Mouse (Mus musculus) bone marrow macrophage, adult 2 months (primary cell): Measurements from ENCODE around the gene Tjp1.

Experiments used
- CTCF ChIP-seq: IDR thresholded peaks from 2 replicates; pipeline ENCODE4 v1.5.1; 2012; ENCODE audit warnings: low read depth, mild to moderate bottlenecking, low read length, moderate library complexity
- POLR2A ChIP-seq: IDR thresholded peaks from 2 replicates; pipeline ENCODE4 v1.6.1; 2012; ENCODE audit warnings: mild to moderate bottlenecking, low read depth, low read length, borderline replicate concordance

- TF ChIP-seq CTCF (no peak), POLR2A (no peak)
These were observed 145.7 kb downstream of the Tjp1 start for GRCm38 (mm10) chr7:65381896-65382295.
